Mouse (Mus musculus): ENCODE results near the gene Fam186b. TPM values are rescaled to one million over a fixed set of nuclear protein-coding genes. Genes with fewer than 3 reads are reported as not detected.
A peak's percentile ranks its signal among the peaks of the same experiment; 100 is the strongest.

The Fam186b gene
- polyA plus RNA-seq, 1 experiment: 0.06 TPM

DNA sequence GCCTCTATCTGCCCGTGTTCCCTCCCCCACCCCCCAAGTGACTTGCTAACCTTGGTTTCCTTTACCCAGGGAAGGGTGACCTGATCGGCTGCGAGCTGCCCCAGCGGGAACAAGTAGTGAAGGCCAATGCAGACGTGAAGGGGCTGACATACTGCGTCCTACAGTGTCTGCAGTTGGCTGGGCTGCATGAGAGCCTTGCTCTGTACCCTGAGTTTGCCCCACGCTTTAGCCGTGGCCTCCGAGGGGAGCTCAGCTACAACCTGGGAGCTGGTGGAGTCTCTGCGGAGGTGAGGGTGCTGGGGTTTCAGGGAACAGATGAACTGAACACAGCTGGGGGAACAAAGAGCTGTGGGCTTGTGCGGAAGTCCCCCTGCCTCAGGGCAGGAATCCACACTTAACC lies 57.7 kb downstream of the Fam186b start:
- Histone ChIP-seq H3K79me2 (ENCODE audit: control insufficient read depth, insufficient read depth) (no peaks in the 10 kb centered on the region), H3K36me3 (ENCODE audit: control insufficient read depth, insufficient read depth) (no peaks in the 10 kb centered on the region)
- no peak for TF ChIP-seq CEBPB (IDR thresholded peaks at IDR 0.05; ENCODE audit: insufficient read depth, poor library complexity, severe bottlenecking)
- no peak for TF ChIP-seq SRF (IDR thresholded peaks at IDR 0.05; ENCODE audit: control insufficient read depth, insufficient read length, low read depth)
- no peak for TF ChIP-seq TCF3 (IDR thresholded peaks at IDR 0.05; ENCODE audit: insufficient read length, low read depth)
- TF ChIP-seq USF1 (IDR thresholded peaks at IDR 0.05; ENCODE audit: low read depth): no peak
- TF ChIP-seq POLR2A (IDR thresholded peaks at IDR 0.05; ENCODE audit: insufficient read length, low read depth): no peak
- TF ChIP-seq MYOG (IDR thresholded peaks at IDR 0.05; ENCODE audit: control insufficient read depth in 1 of 3, insufficient read depth in 1 of 3, insufficient read length in 2 of 3, low read depth in 2 of 3): no peak

GRCm38 (mm10) chr15:99234326-99235010 lies 61.2 kb downstream of the Fam186b start:
- Histone ChIP-seq H3K4me2 (ENCODE audit: low read depth) (no peak overlapping the region), H3K4me3 (no peak overlapping the region), H3K79me2 (ENCODE audit: control insufficient read depth, insufficient read depth) (no peaks in the 10 kb centered on the region), H3K36me3 (ENCODE audit: control insufficient read depth, insufficient read depth) (no peaks in the 10 kb centered on the region), H3K27me3 (ENCODE audit: control insufficient read depth, insufficient read depth, insufficient read length) (peaks cover 67% of the 10 kb centered on the region), H3ac (ENCODE audit: control insufficient read depth, insufficient read length) (no peak overlapping the region)
- TF ChIP-seq MAX (IDR thresholded peaks at IDR 0.05; ENCODE audit: low read depth) (no peak), TCF3 (IDR thresholded peaks at IDR 0.05; ENCODE audit: insufficient read length, low read depth) (no peak), SRF (IDR thresholded peaks at IDR 0.05; ENCODE audit: control insufficient read depth, insufficient read length, low read depth) (no peak), USF1 (IDR thresholded peaks at IDR 0.05; ENCODE audit: low read depth) (no peak), TCF12 (IDR thresholded peaks at IDR 0.05; ENCODE audit: insufficient read depth, poor library complexity, severe bottlenecking) (no peak), MYOD1 (IDR thresholded peaks at IDR 0.05; ENCODE audit: control insufficient read depth in 1 of 3, insufficient read length in 2 of 3, low read depth in 2 of 3) (no peak), MYOG (IDR thresholded peaks at IDR 0.05; ENCODE audit: control insufficient read depth in 1 of 3, insufficient read depth in 1 of 3, insufficient read length in 2 of 3, low read depth in 2 of 3) (no peak), CEBPB (IDR thresholded peaks at IDR 0.05; ENCODE audit: insufficient read depth, poor library complexity, severe bottlenecking) (no peak), POLR2A (IDR thresholded peaks at IDR 0.05; ENCODE audit: insufficient read length, low read depth) (no peak), E2F4 (IDR thresholded peaks at IDR 0.05; ENCODE audit: insufficient read depth) (no peak), POLR2AphosphoS2 (IDR thresholded peaks at IDR 0.05; ENCODE audit: insufficient read length, low read depth) (no peak), REST (IDR thresholded peaks at IDR 0.05; ENCODE audit: insufficient read depth, insufficient read length) (no peak)

More for the DNA sequence above, 57.7 kb downstream of the Fam186b start:
- no peak overlapping the region for H3K4me2 ChIP-seq (ENCODE audit: low read depth)
- H3K4me3 ChIP-seq: no peak overlapping the region
- H3ac ChIP-seq (ENCODE audit: control insufficient read depth, insufficient read length): no peak overlapping the region
- peaks cover 33% of the 10 kb centered on the region for H3K27me3 ChIP-seq (ENCODE audit: control insufficient read depth, insufficient read depth, insufficient read length)

DNA sequence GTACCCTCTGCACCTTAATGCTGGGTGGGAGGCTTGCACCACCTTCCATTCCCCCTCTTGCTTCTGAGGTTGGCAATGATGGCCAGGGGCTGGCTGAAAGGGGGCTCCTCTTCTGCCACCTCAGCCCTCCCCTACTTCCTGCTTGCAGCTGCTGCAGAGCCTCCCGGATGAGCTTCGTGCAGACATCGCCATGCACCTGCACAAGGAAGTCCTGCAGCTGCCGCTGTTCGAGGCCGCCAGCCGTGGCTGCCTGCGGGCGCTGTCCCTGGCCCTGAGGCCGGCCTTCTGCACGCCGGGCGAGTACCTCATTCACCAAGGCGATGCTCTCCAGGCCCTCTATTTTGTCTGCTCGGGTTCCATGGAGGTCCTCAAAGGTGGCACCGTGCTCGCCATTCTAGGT lies 62.0 kb downstream of the Fam186b start:
- Histone ChIP-seq H3K4me3 (no peak overlapping the region), H3K4me2 (ENCODE audit: low read depth) (no peak overlapping the region), H3ac (ENCODE audit: control insufficient read depth, insufficient read length) (no peak overlapping the region), H3K27me3 (ENCODE audit: control insufficient read depth, insufficient read depth, insufficient read length) (peaks cover 74% of the 10 kb centered on the region), H3K79me2 (ENCODE audit: control insufficient read depth, insufficient read depth) (no peaks in the 10 kb centered on the region), H3K36me3 (ENCODE audit: control insufficient read depth, insufficient read depth) (no peaks in the 10 kb centered on the region)
- TF ChIP-seq POLR2A (IDR thresholded peaks at IDR 0.05; ENCODE audit: insufficient read length, low read depth): no peak
- peak in 2 of 3 experiments; percentile 49 to 52 for TF ChIP-seq MYOD1 (IDR thresholded peaks at IDR 0.05; ENCODE audit: control insufficient read depth in 1 of 3, insufficient read length in 2 of 3, low read depth in 2 of 3)
- TF ChIP-seq MYOG (IDR thresholded peaks at IDR 0.05; ENCODE audit: control insufficient read depth in 1 of 3, insufficient read depth in 1 of 3, insufficient read length in 2 of 3, low read depth in 2 of 3): peak in 2 of 3 experiments; percentile 56 to 57

GRCm38 (mm10) chr15:99231998-99232397 lies 63.7 kb downstream of the Fam186b start:
- H3K79me2 ChIP-seq (ENCODE audit: control insufficient read depth, insufficient read depth): no peaks in the 10 kb centered on the region
- H3K4me3 ChIP-seq: no peak overlapping the region
- peaks cover 92% of the 10 kb centered on the region for H3K27me3 ChIP-seq (ENCODE audit: control insufficient read depth, insufficient read depth, insufficient read length)
- H3K4me2 ChIP-seq (ENCODE audit: low read depth): no peak overlapping the region
- H3K36me3 ChIP-seq (ENCODE audit: control insufficient read depth, insufficient read depth): no peaks in the 10 kb centered on the region
- H3ac ChIP-seq (ENCODE audit: control insufficient read depth, insufficient read length): no peak overlapping the region
- TF ChIP-seq REST (IDR thresholded peaks at IDR 0.05; ENCODE audit: insufficient read depth, insufficient read length): no peak
- TF ChIP-seq CEBPB (IDR thresholded peaks at IDR 0.05; ENCODE audit: insufficient read depth, poor library complexity, severe bottlenecking): no peak
- TF ChIP-seq USF1 (IDR thresholded peaks at IDR 0.05; ENCODE audit: low read depth): no peak
- TF ChIP-seq E2F4 (IDR thresholded peaks at IDR 0.05; ENCODE audit: insufficient read depth): no peak
- TF ChIP-seq MYOD1 (IDR thresholded peaks at IDR 0.05; ENCODE audit: control insufficient read depth in 1 of 3, insufficient read length in 2 of 3, low read depth in 2 of 3): no peak
- TF ChIP-seq POLR2A (IDR thresholded peaks at IDR 0.05; ENCODE audit: insufficient read length, low read depth): no peak

DNA sequence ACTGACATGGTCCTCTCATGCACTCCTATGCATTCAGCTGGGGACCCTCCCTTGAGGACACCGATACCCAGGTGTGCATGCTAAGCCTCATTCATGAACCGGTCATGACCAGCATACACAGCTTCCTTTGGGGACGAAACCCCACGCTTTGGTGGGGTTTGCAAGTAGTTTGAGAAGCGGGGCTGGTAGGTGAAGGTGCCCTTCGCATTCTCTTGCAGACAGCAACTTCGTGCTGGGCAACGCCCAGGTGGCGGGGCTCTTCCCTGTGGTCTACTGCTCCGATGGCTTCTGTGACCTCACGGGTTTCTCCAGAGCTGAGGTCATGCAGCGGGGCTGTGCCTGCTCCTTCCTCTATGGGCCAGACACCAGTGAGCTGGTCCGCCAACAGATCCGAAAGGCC lies 69.6 kb downstream of the Fam186b start:
- no peak overlapping the region for H3ac ChIP-seq (ENCODE audit: control insufficient read depth, insufficient read length)
- no peak overlapping the region for H3K4me2 ChIP-seq (ENCODE audit: low read depth)
- no peaks in the 10 kb centered on the region for H3K36me3 ChIP-seq (ENCODE audit: control insufficient read depth, insufficient read depth)
- TF ChIP-seq POLR2A (IDR thresholded peaks at IDR 0.05; ENCODE audit: insufficient read length, low read depth): no peak
- no peaks in the 10 kb centered on the region for H3K79me2 ChIP-seq (ENCODE audit: control insufficient read depth, insufficient read depth)
- H3K27me3 ChIP-seq (ENCODE audit: control insufficient read depth, insufficient read depth, insufficient read length): peaks cover 98% of the 10 kb centered on the region
- no peak overlapping the region for H3K4me3 ChIP-seq
